Mouse (Mus musculus) testis, postnatal 14 days (tissue): ENCODE measurements around the gene Schip1.
A peak's percentile ranks its signal among the peaks of the same experiment; 100 is the strongest.

ENCODE experiments used
- DNase-seq: peaks from one replicate; pipeline ENCODE4 v3.0.0; 2021; ENCODE audit warnings: low spot score

Schip1 gene

GRCm38 (mm10) chr3:68271457-68271856 is 206.9 kb downstream of the Schip1 start:
- DNase-seq = no peak

GRCm38 (mm10) chr3:68271881-68272280 is 207.3 kb downstream of the Schip1 start:
- no peak for DNase-seq

- DNase-seq = no peak
Observed at GRCm38 (mm10) chr3:68282844-68283594, 218.4 kb downstream of the Schip1 start.

GRCm38 (mm10) chr3:68283595-68283991 is 219.0 kb downstream of the Schip1 start:
- DNase-seq = no peak

GRCm38 (mm10) chr3:68284500-68284899 is 219.9 kb downstream of the Schip1 start:
- DNase-seq = no peak

GRCm38 (mm10) chr3:68296752-68297151 is 232.2 kb downstream of the Schip1 start:
- no peak for DNase-seq

- DNase-seq = no peak
Observed at GRCm38 (mm10) chr3:68305647-68306046, 241.0 kb downstream of the Schip1 start.

- DNase-seq = no peak
Observed at GRCm38 (mm10) chr3:68306726-68307125, 242.1 kb downstream of the Schip1 start.

- DNase-seq = no peak
Observed at GRCm38 (mm10) chr3:68325575-68325974, 261.0 kb downstream of the Schip1 start.

- DNase-seq = no peak
Observed at GRCm38 (mm10) chr3:68332515-68332914, 267.9 kb downstream of the Schip1 start.

GRCm38 (mm10) chr3:68335501-68335900 is 270.9 kb downstream of the Schip1 start:
- no peak for DNase-seq

GRCm38 (mm10) chr3:68350624-68351023 is 286.0 kb downstream of the Schip1 start:
- no peak for DNase-seq

GRCm38 (mm10) chr3:68351461-68351860 is 286.9 kb downstream of the Schip1 start:
- no peak for DNase-seq

GRCm38 (mm10) chr3:68352961-68353360 is 288.4 kb downstream of the Schip1 start:
- no peak for DNase-seq

GRCm38 (mm10) chr3:68353492-68353891 is 288.9 kb downstream of the Schip1 start:
- peak; percentile 5 for DNase-seq

- DNase-seq = no peak
Observed at GRCm38 (mm10) chr3:68356516-68356915, 291.9 kb downstream of the Schip1 start.

- DNase-seq = no peak
Observed at GRCm38 (mm10) chr3:68368029-68368428, 303.4 kb downstream of the Schip1 start.

- no peak for DNase-seq
Observed at GRCm38 (mm10) chr3:68372925-68373324, 308.3 kb downstream of the Schip1 start.

- DNase-seq = peak; percentile 30
Observed at GRCm38 (mm10) chr3:68375100-68375508, 310.5 kb downstream of the Schip1 start.

GRCm38 (mm10) chr3:68377452-68378198 is 313.0 kb downstream of the Schip1 start:
- DNase-seq = no peak

GRCm38 (mm10) chr3:68378799-68379198 is 314.2 kb downstream of the Schip1 start:
- DNase-seq = no peak

- DNase-seq = no peak
Observed at GRCm38 (mm10) chr3:68379242-68379641, 314.6 kb downstream of the Schip1 start.

GRCm38 (mm10) chr3:68383672-68384071 is 319.1 kb downstream of the Schip1 start:
- no peak for DNase-seq
